Mouse (Mus musculus): Measurements from ENCODE around the gene Gm42517.

Gm42517 gene

GRCm38 (mm10) chr5:108349511-108350148, 18.1 kb downstream of the Gm42517 start:
- no peak for DNase-seq (ENCODE audit: low spot score)

- DNase-seq (ENCODE audit: low spot score) = no peak
Observed at GRCm38 (mm10) chr5:108347843-108348242, 19.9 kb downstream of the Gm42517 start.

- no peak for DNase-seq (ENCODE audit: low spot score)
Observed at GRCm38 (mm10) chr5:108345313-108346071, 22.2 kb downstream of the Gm42517 start.

GRCm38 (mm10) chr5:108343680-108344170, 24.0 kb downstream of the Gm42517 start:
- no peak for DNase-seq (ENCODE audit: low spot score)

- no peak for DNase-seq (ENCODE audit: low spot score)
Observed at GRCm38 (mm10) chr5:108338049-108338448, 29.7 kb downstream of the Gm42517 start.

- DNase-seq (ENCODE audit: low spot score) = no peak
Observed at GRCm38 (mm10) chr5:108337385-108337784, 30.3 kb downstream of the Gm42517 start.

- no peak for DNase-seq (ENCODE audit: low spot score)
Observed at GRCm38 (mm10) chr5:108331051-108331450, 36.7 kb downstream of the Gm42517 start.

All from ovary, postnatal 14 days (tissue).